Mouse (Mus musculus) G1E (cell line): Measurements from ENCODE around the gene Acvrl1.

Experiments
- CTCF ChIP-seq: IDR thresholded peaks from 2 replicates; pipeline ENCODE4 v1.5.1; 2012; ENCODE audit warnings: low read depth, low read length, inconsistent platforms, mixed read lengths
- POLR2AphosphoS5 ChIP-seq: IDR thresholded peaks from 2 replicates; pipeline ENCODE4 v1.6.1; 2012; ENCODE audit warnings: low read depth, low read length, inconsistent platforms; ENCODE audit not compliant: insufficient replicate concordance

- no peak for TF ChIP-seq CTCF
- no peak for TF ChIP-seq POLR2AphosphoS5
Observed at GRCm38 (mm10) chr15:101123202-101123601, 5.1 kb upstream of the Acvrl1 start.
